Mouse (Mus musculus): ENCODE data around the gene Golt1b.
"Not testable (repeated sequence)": the region's sequence is repeated elsewhere in the genome, so short reads cannot be mapped to it uniquely, and the experiment has no call there.

DNA sequence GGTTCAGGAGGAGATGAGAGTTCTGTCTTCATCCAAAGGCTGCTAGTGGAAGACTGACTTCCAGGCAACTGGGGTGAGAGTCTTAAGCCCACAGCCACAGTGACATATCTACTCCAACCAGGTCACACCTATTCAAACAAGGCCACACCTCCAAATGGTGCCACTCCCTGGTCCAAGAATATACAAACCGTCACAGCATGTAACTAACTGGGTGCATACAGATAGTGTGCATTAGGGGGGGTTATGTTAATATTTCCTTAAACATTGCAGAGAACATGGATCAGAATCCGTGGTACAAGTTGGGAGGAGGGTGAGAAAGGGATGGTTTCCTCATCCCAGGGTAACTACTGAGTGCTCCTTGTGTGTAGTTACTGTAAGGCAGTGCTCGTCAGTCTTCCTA is 34.9 kb upstream of the Golt1b start:
- not testable (repeated sequence) for TF ChIP-seq CTCF (IDR thresholded peaks at IDR 0.05; ENCODE audit: control insufficient read depth, insufficient read depth, insufficient replicate concordance, low read depth, low read length); POLR2A (IDR thresholded peaks at IDR 0.05; ENCODE audit: control insufficient read depth, low read depth, low read length)

Data from testis, adult 2 months (tissue).